Mouse (Mus musculus) heart, embryonic 11.5 days (tissue): ENCODE results near the gene Ccdc116. TPM values are rescaled to one million over a fixed set of nuclear protein-coding genes. Genes with fewer than 3 reads are reported as not detected.

Source experiments
- ATAC-seq: fragments of 200-750 bp; cut with Nextera tagmentation; replicated peaks from 2 replicates; pipeline ENCODE4 v1.8.0; 2017; ENCODE audit warnings: moderate library complexity; ENCODE audit not compliant: insufficient number of reproducible peaks, low FRiP score, low TSS enrichment
- H3K27ac ChIP-seq: fragments of 300-500 bp; sonication (generic); 2 replicates; pipeline ENCODE4 v1.5.1; 2014; ENCODE audit warnings: mild to moderate bottlenecking, low read depth, low read length
- H3K27me3 ChIP-seq: fragments of 300-500 bp; sonication (generic); 2 replicates; pipeline ENCODE4 v1.6.1; 2014; ENCODE audit warnings: mild to moderate bottlenecking, low read length, mixed read lengths; ENCODE audit not compliant: control insufficient read depth, insufficient read depth
- H3K36me3 ChIP-seq: fragments of 300-500 bp; sonication (generic); 2 replicates; pipeline ENCODE4 v1.6.1; 2014; ENCODE audit warnings: mild to moderate bottlenecking, low read length, moderate library complexity, mixed read lengths; ENCODE audit not compliant: control insufficient read depth, insufficient read depth
- H3K4me1 ChIP-seq: fragments of 300-500 bp; sonication (generic); 2 replicates; pipeline ENCODE4 v1.6.1; 2014; ENCODE audit warnings: low read length; ENCODE audit not compliant: control insufficient read depth, insufficient read depth
- H3K4me2 ChIP-seq: fragments of 300-500 bp; sonication (generic); 2 replicates; pipeline ENCODE4 v1.6.1; 2014; ENCODE audit warnings: mild to moderate bottlenecking, moderate library complexity
- H3K4me3 ChIP-seq: fragments of 300-500 bp; sonication (generic); 2 replicates; pipeline ENCODE4 v1.5.1; 2014; ENCODE audit warnings: low read depth, low read length
- H3K9ac ChIP-seq: fragments of 300-500 bp; sonication (generic); 2 replicates; pipeline ENCODE4 v1.6.1; 2014; ENCODE audit warnings: mild to moderate bottlenecking, low read depth, low read length, moderate library complexity
- H3K9me3 ChIP-seq: fragments of 300-500 bp; sonication (generic); replicated peaks from 2 replicates; pipeline ENCODE4 v1.6.1; 2016; ENCODE audit warnings: low read length; ENCODE audit not compliant: control insufficient read depth
- WGBS: fragments of 180-500 bp; shearing (Covaris S2); extraction: QIAGEN DNeasy Blood & Tissue Kit; methylation state at CpG from one replicate; pipeline ENCODE4 v1.1.7; 2014; ENCODE audit not compliant: insufficient replicate concordance; 5-methylcytosine and 5-hydroxymethylcytosine counted together
- polyA plus RNA-seq: library from polyadenylated mRNA; unstranded; fragments of >200 nt; fragmentation: Nextera tagmentation; extraction: Ambion mirVana; gene quantifications from 2 replicates; pipeline ENCODE4 v1.2.1, GENCODE M21; 2014

Gene Ccdc116
- polyA plus RNA-seq, 1 experiment from 2014 or later: not detected

DNA sequence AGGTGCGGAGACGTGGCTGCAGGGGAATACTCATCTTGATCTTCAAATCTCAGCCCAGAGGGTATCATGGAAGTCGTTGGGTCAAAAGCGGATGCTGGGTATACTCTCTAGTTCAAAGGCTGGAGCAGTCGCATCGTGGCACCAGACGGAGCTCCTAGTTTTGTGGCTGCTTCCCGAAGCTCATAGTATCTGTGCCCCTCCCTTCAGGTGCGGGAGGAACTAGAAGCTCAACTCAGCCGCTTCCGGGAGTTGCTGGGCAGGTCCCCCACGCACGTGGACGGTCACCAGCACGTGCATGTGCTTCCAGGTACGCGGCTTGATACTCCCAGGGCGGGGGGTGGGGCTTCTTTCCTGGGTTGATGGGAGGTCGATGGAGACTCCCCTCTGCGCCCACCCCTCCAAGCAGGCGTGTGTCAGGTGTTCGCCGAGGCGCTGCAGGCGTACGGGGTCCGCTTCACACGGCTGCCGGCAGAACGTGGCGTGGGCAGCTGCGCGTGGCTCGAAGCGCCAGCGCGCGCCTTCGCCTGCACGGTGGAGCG is 431 bp upstream of the Ccdc116 start:
- Histone ChIP-seq H3K9ac (peak overlapping the region; percentile 70), H3K27me3 (peaks cover 3% of the 10 kb centered on the region; the same call in 1 of the 2 replicates), H3K4me1 (peaks cover 11% of the 10 kb centered on the region), H3K27ac (no peak overlapping the region), H3K9me3 (no peaks in the 10 kb centered on the region), H3K4me3 (peak overlapping the region; percentile 61), H3K4me2 (peak overlapping the region; percentile 100), H3K36me3 (peaks cover 5% of the 10 kb centered on the region; the same call in 1 of the 2 replicates)
- WGBS: 2% methylated on average over 41 of the region's 41 CpGs
- no peak; the same call in 1 of the 2 replicates for ATAC-seq

DNA sequence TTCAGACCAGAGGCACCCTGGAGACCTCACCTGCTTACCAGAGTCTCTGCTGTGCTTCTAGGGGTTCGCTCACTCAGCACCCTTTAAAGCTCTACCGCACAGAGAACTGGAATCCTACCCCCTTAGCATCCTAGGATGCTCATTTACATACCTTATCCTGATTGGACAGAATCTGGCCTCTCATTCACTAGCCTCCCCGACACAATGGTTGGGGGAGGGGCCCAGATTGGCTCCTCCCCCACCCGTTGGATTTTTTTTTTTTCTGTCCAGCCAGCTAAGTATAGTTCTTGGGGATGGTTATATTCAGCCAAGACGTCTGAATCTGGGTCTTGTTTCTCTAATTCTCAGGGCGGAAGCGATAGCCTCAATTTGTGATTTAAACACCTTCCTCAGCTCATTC is 2.7 kb downstream of the Ccdc116 start, which contains the start of gene Ydjc:
Gene Ydjc (plus strand): TSS at position 283 of the 400 bp plus-strand sequence.
- no peak for ATAC-seq
- Histone ChIP-seq H3K27me3 (peaks cover 3% of the 10 kb centered on the region; the same call in 1 of the 2 replicates), H3K4me2 (no peak within 1 kb of the TSS), H3K4me3 (no peak within 1 kb of the TSS), H3K36me3 (no peaks in the 10 kb centered on the region), H3K27ac (no peak within 1 kb of the TSS), H3K9me3 (no peaks in the 10 kb centered on the region), H3K9ac (no peak within 1 kb of the TSS), H3K4me1 (peaks cover 11% of the 10 kb centered on the region)
- 18% methylated on average over 7 of the region's 7 CpGs for WGBS

DNA sequence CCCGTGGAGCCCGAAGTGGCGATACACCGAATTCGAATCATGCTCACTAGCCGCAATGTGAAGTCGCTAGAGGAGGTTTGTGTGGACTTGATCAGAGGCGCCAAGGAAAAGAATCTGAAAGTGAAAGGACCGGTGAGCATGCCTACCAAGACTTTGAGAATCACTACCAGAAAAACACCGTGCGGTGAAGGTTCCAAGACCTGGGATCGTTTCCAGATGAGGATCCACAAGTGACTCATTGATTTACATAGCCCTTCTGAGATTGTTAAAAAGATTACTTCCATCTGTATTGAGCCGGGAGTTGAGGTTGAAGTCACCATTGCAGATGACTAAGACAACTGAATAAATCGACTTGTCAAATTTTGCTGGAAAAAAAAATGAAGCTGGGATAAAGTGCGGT is 9.7 kb downstream of the Ccdc116 start:
- Histone ChIP-seq H3K36me3 (no peaks in the 10 kb centered on the region), H3K4me1 (peaks cover 5% of the 10 kb centered on the region; the same call in 1 of the 2 replicates), H3K27ac (no peak overlapping the region), H3K9me3 (no peaks in the 10 kb centered on the region), H3K4me3 (no peak overlapping the region), H3K4me2 (no peak overlapping the region), H3K9ac (no peak overlapping the region), H3K27me3 (no peaks in the 10 kb centered on the region)
- WGBS: 78% methylated on average over 15 of the region's 15 CpGs
- no peak for ATAC-seq

DNA sequence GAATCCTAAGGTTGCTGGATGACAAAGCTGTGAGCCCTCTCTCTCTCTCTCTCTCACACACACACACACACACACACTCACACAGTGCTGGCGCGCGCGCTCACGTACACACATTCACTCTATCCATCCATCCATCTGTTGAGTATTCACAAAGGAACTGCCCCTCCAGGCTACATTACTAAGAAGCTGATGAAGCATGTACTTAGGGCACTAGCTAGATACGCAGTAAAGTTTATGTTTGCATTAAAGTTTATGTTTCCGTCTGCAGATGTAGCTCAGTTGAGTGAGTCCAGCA is 14.2 kb downstream of the Ccdc116 start:
- 50% methylated on average over 7 of the region's 7 CpGs for WGBS
- Histone ChIP-seq H3K36me3 (no peaks in the 10 kb centered on the region), H3K4me1 (peaks cover 16% of the 10 kb centered on the region), H3K9me3 (no peaks in the 10 kb centered on the region), H3K27ac (peak overlapping the region; percentile 46; the same call in 1 of the 2 replicates), H3K27me3 (no peaks in the 10 kb centered on the region), H3K4me3 (peak overlapping the region; percentile 84), H3K4me2 (peak overlapping the region; percentile 95), H3K9ac (peak overlapping the region; percentile 65)
- no peak for ATAC-seq

DNA sequence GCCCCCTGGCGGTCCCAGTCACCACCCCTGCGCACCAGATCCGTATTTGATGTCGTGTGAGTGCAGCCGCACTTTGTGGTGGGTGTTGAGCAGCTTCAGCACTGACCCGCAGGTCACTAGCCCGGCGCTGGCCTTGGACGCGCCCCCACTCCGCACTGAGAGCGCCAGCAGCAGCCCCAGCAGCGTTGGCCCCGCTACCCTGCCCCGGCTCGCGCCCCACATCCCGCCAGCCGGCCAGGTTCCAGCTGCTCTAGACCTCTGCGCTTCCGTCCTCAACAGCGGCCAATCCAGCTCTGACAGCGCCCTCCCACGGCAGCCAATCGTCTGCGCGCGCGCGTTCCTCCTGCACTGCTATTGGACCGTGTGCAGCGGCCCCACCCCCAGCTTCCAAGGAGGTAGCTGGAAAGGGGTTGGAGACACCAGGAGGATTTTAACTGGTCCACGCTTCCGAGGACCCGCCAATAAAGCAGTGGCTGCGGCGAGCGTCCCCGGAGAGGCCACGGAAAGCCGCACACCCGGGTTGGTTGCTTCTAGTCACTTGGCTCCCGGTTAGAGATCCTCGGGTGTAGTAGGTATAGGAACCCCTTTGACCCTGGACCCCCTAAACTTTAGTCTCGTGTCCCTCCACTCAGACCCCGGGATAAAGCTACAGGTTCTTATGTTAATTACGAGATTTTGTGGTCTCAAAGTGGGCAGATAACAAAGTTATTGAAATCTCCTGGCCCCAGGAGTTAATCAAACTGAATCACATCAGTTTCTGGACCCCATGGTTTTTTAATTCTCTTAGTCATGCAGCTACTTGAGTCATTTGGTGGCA is 14.7 kb downstream of the Ccdc116 start, which contains the start of gene Sdf2l1:
Gene Sdf2l1 (minus strand): TSS at position 295 of the 817 bp plus-strand sequence.
- Histone ChIP-seq H3K9me3 (no peaks in the 10 kb centered on the region), H3K27ac (peak within 1 kb of the TSS; percentile 50), H3K4me3 (peak within 1 kb of the TSS; percentile 84), H3K4me1 (peaks cover 16% of the 10 kb centered on the region), H3K27me3 (no peaks in the 10 kb centered on the region), H3K9ac (peak within 1 kb of the TSS; percentile 82), H3K4me2 (peak within 1 kb of the TSS; percentile 95), H3K36me3 (no peaks in the 10 kb centered on the region)
- ATAC-seq: peak; percentile 96
- WGBS: under 1% methylated on average over 47 of the region's 47 CpGs

DNA sequence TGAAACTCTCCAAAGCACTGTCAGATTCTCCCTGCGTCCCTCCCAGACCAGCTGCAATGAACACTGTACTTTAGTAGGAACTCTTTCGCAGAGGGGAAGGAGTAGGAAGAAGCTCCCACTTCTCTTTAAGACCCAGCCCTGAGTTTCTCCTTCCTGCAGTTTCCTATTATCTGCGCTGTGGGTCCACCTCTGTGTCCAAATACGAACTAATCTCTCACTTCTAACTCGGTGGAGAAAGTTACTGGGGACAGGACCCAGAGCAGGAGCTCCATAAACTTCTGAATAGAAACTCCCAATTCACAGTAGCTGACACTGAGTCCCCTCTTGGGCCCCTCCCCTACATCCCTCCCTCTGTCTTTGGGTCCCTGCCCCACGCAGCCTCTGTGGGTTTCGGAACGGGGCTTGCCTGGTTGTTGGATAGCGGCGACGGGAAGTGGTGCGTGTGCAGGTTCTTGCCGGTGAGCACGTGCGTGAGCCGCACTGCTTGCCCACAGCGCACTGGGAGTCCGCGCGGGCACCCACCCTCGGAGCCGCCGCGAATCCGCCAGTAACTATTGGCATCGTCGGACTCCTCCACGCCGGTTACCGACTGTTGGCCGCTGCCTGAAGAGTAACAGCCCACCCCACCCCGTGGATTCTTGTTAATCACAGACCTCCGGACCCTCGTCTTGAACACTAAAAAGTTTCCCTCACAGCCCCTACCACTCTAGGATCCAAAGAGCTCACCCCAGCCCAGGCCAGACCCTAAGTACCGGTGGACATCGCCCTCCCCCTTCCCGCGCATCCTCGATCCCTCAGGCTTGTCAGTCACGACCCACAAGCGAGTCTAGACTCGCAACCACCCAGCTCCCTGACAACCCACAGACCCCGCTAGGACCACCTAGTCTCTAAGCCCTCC is 15.6 kb downstream of the Ccdc116 start:
- Histone ChIP-seq H3K9ac (peak overlapping the region; percentile 82), H3K4me3 (peak overlapping the region; percentile 84), H3K4me2 (peak overlapping the region; percentile 95), H3K36me3 (no peaks in the 10 kb centered on the region), H3K9me3 (no peaks in the 10 kb centered on the region), H3K27ac (peak overlapping the region; percentile 50; the same call in 1 of the 2 replicates), H3K4me1 (peaks cover 16% of the 10 kb centered on the region), H3K27me3 (no peaks in the 10 kb centered on the region)
- WGBS: 3% methylated on average over 43 of the region's 43 CpGs
- ATAC-seq: no peak

DNA sequence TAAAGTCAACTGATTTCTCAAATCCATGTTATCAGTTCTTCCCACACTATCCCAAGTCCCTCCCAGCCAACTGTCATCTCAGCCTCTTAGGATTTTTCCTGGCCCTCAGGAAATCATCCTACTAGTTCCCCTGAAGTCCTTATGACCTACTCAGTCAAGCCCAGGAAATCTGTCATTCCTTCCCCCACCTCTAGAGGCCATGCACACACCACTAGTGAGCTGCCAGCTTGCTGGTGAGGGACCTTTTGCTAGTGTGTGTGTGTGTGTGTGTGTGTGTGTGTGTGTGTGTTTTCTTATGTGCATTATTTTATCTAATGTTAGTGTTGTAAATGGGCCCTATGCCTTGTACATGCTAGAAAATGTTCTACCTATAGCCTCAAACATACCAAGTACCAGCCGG is 19.7 kb downstream of the Ccdc116 start:
- H3K9me3 ChIP-seq: no peaks in the 10 kb centered on the region
- 93% methylated on average over 1 of the region's 1 CpGs for WGBS
- H3K4me1 ChIP-seq: peaks cover 20% of the 10 kb centered on the region
- H3K4me3 ChIP-seq: no peak overlapping the region
- ATAC-seq: no peak
- no peaks in the 10 kb centered on the region for H3K27me3 ChIP-seq
- no peak overlapping the region for H3K27ac ChIP-seq
- H3K36me3 ChIP-seq: peaks cover 3% of the 10 kb centered on the region; the same call in 1 of the 2 replicates
- H3K4me2 ChIP-seq: no peak overlapping the region
- no peak overlapping the region for H3K9ac ChIP-seq

DNA sequence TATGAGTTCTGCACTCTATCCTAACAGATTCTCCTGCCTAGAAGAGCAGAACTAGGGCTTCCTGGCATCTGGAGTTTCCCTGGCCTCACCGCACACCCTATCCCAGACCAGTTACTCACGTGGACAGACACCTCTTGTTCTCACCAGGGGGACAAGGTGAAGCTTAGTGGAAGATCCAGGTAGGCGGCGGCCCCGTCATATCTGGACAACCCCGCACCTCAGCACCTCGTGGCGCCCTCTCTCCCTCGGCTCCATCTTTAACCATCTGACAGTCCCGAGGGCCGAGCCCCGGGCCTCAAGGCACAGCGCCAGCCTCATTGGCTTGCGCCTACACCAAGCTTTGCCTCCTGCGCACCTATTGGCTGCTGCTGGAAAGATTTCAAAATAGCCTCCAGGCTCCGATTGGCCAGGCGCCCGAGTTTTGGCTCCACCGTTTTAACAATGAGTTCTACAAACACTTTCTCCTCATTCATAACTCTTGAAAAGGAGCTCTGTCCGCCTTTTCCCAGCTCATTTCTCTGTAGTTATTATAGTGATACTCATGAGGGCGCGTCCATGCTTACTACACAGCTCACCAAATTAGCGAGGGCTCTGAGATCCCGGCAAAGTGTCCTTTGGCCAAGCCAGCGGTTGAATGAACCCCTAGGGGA is 22.0 kb downstream of the Ccdc116 start, which contains the start of gene 2610318N02Rik:
Gene 2610318N02Rik (minus strand): TSS at position 297 of the 650 bp plus-strand sequence.
- Histone ChIP-seq H3K27me3 (no peaks in the 10 kb centered on the region), H3K9me3 (no peaks in the 10 kb centered on the region), H3K4me3 (peak within 1 kb of the TSS; percentile 63), H3K4me1 (peaks cover 9% of the 10 kb centered on the region), H3K4me2 (peak within 1 kb of the TSS; percentile 82), H3K27ac (peak within 1 kb of the TSS; percentile 43), H3K36me3 (peaks cover 3% of the 10 kb centered on the region), H3K9ac (peak within 1 kb of the TSS; percentile 83)
- WGBS: under 1% methylated on average over 25 of the region's 25 CpGs
- peak; percentile 90 for ATAC-seq
